Mouse (Mus musculus) urinary bladder, adult 2 months (tissue): ENCODE data around the gene Sh3bgrl3. TPM values are rescaled to one million over a fixed set of nuclear protein-coding genes. Genes with fewer than 3 reads are reported as not detected.

Experiments used
- DNase-seq: peaks from one replicate; pipeline ENCODE4 v3.0.0; 2022; ENCODE audit warnings: low spot score
- polyA plus RNA-seq: library from polyadenylated mRNA; depleted of rRNA; stranded (reverse); fragments of >200 nt; gene quantifications from 2 replicates; pipeline ENCODE4 v1.2.3, GENCODE M21; 2012

Sh3bgrl3 gene
- polyA plus RNA-seq, 1 experiment: 337 TPM

DNA sequence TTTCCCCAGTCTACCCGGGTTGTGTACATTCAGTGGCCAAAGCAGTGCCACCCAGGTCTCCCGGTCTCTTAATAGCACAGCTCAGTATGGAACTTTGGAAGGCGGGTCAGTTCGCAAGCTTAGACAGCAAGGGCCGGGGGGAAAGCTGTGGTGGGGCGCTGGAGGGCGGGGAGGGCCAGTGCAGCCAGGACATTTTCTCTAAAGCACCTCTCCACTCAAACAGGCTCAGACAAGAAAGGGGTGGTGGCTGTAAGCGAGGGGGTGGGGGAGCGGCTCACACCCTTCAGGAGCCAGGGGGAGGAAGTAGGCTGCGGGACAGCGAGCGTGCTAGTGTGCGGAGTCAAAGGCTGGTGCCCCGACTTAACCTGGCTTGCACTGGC, 384 bp upstream of the Sh3bgrl3 start:
- no peak for DNase-seq

DNA sequence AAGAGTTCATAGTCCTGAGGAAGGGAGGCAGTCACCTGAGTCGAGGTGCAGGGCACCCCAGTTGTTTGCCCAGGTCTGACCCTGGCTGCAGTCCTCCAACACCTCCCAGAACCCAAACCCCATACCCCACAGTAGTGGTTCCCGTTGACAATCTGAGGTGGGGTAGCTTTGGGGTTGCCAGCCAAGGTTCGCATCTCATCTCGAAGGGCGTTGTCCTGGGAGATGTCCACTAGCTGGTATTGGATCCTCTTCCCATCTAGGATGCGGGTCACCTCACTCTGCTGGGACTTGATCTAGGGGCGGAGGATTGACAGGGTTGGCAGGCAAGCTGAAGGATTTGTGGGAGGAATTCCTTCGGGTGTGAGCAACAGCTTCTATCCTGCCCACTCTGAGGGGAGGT, 796 bp downstream of the Sh3bgrl3 start:
- no peak for DNase-seq

DNA sequence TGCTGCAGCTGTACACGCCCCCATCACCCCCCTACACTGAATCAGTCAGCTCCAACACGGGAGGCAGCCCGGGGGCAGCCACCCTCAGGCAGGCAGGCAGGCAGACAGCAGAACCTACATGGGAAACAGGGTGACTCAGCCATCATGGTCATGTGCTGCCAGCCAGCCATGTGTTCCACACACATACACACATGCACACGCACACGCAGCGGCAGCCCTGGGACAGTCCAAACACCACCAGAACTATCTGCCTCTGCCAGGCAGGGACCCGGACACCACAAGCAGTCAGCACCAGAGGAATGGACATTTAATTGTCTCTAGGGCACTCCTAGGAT, 1.5 kb downstream of the Sh3bgrl3 start:
- DNase-seq: no peak

GRCm38 (mm10) chr4:134126300-134127120, 2.1 kb downstream of the Sh3bgrl3 start:
- no peak for DNase-seq

- peak; percentile 18 for DNase-seq
These were observed 3.1 kb downstream of the Sh3bgrl3 start for GRCm38 (mm10) chr4:134125383-134126060.

DNA sequence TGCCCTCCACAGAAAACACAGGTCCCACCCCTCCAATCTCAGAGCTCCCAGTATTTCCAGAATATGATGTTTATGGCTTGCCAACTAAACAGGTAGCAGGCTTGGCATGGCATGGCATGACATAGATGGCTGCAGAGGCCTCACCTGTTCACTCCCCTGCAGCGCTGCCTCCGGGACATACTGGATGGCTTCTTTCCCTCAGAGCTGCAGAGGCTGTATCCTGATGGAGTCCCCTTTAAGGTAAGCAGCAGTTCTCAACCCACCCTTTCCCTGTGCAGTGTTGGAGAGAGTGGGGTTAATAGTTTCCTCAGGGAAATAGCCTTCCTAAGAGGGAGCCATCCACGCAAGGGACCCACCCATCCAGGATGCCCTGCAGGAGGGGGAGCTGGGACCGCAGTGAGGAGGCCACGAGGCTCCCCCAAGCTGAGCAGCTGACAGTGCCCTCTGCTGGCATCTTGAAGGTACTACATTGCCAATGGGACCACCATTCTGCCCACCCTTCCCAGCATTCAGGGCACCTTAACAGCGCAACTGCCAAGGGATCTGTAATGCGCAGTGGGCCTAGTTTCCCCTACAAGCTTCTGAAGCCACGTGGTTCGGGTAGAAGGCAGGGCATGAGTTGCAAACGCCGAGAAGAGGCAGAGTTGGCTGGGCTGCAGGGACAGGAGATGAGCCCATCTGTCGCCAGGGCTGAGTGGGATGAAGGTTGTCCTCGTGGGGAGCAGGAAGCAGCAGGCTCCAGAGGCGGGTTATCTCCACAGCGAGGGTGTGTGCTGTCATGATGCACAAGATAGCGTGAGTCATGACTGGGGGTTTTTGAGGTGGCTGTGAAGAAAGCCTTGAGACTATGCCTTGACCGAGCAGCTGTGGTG, 4.7 kb downstream of the Sh3bgrl3 start:
- no peak for DNase-seq

- no peak for DNase-seq
These were observed 5.4 kb downstream of the Sh3bgrl3 start for GRCm38 (mm10) chr4:134123147-134123546.

DNA sequence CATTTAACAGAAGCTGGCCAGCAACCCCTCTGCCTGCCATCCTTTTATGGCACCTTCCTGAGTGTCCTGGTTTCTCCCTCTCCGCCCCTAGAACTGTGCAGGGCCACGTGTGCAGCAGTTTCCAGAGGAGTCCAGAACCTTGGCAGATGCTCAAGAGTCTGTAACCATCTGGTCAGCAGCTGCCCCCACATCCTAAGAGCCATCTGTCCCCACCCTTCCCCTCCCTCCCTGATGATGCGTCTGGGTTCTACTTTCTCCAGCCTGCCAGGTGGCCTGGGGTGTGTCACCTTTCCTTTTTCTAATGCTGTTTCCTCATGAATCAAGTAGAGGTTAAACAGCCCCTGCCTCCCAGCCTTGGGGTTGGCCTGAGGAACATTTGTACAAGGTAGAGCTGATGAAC, 6.3 kb downstream of the Sh3bgrl3 start:
- no peak for DNase-seq

- no peak for DNase-seq
These were observed 7.0 kb downstream of the Sh3bgrl3 start for GRCm38 (mm10) chr4:134121571-134121970.

- no peak for DNase-seq
These were observed 7.7 kb downstream of the Sh3bgrl3 start for GRCm38 (mm10) chr4:134120916-134121315.

DNA sequence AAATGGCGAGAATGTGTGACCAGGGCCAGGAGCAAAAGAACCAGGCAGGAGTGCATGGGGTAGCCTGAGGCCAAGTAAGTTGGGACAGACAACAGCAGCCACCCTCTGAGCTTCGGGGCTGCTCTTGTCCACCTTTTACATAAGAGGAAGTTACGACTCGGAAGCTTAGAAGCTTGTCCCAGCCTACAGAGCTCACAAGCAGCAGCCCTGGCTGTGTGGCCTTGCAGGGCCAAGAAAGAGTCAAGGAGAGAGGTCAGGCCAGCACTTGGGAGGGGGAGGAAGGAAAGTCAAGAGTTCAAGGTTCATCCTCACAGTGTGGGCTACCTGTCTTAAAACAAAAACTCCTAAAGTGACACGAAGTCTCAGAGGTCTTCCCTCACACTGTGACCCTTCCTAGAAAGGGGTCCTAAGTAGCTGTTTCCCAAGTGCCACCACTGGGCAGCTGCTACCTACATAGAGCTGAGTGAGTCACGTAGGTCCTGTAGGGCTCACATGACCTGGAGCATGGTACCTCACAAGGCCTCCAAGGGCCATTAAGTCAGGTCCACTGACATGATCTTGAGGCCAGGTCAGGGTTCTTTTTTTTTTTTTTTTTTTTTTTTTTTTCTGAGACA, 8.3 kb downstream of the Sh3bgrl3 start:
- no peak for DNase-seq

GRCm38 (mm10) chr4:134119644-134120043, 8.9 kb downstream of the Sh3bgrl3 start:
- DNase-seq: no peak

DNA sequence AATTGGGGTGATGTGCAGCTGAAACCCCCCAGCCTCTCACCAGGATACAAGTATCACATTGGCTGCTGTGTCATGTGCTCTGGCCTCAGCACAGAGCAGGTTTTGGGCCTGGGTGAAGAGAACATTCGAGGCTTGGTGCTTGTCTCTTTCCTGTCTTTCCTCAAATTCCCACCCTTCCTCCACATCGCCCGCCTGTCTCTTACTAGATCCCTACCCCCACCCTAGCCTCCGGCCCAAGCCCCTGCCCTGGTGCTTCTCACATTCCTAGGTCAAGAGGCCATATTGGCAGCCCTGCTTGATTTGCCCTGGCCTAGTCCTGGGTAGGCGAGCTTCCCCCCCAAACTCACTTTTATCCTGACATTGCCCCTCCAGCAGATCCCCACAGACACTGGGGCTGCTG, 9.5 kb downstream of the Sh3bgrl3 start:
- DNase-seq: no peak

GRCm38 (mm10) chr4:134118126-134118800, 10.3 kb downstream of the Sh3bgrl3 start:
- no peak for DNase-seq

DNA sequence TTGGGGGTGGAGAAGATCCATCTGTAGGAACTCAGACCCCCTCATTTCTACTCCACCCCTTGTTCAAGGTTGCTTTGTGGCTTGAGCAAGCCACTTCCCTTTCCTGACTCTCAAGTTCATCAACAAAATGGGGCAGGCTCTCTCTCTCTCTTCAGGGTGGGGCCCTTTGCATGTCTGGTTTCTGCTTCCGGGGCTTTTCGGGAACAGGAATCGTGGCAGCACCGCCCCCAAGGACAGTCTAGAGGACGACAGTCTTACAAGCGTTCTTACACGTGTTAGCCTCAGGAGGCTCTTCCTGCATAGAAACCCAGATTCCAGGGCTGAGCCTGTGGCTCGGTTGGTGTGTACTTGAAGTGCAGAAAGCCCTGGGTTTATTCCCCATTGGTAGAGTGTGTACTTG, 11.6 kb downstream of the Sh3bgrl3 start:
- DNase-seq: no peak

- no peak for DNase-seq
These were observed 12.1 kb downstream of the Sh3bgrl3 start for GRCm38 (mm10) chr4:134116501-134116900.

- DNase-seq: no peak
These were observed 13.1 kb downstream of the Sh3bgrl3 start for GRCm38 (mm10) chr4:134115215-134116144.

- DNase-seq: no peak
These were observed 14.6 kb downstream of the Sh3bgrl3 start for GRCm38 (mm10) chr4:134114038-134114437.

DNA sequence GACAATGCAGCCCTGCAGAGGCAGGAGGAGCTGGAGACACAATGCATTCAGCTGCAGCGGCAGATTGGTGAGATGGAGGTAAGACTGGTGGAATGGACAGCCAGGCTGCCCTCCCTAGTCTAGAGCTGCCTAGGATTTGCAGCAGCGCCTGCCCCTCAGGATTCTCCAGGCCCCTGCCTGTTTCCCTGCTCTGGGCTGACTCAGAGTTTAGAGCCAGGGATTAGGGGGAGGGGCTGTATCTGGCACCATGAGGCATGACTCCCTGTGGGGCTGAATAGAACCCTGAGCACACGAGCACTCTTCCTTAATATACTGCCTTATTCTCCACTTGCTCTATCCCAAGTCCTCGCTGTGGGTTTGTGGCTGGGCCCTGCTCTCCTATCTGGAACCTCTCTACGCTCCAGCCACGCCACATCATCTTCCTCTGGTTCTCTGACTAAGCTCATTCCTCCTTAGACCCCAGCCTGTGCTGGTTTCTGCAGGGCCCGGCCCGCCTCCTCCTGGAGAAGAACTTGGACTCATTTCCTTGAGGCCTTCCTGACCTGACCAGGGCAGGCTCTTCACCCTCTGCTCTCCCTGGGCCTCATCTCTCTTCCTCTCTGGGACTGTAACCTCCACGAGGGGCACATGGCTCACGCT, 15.1 kb downstream of the Sh3bgrl3 start:
- no peak for DNase-seq

DNA sequence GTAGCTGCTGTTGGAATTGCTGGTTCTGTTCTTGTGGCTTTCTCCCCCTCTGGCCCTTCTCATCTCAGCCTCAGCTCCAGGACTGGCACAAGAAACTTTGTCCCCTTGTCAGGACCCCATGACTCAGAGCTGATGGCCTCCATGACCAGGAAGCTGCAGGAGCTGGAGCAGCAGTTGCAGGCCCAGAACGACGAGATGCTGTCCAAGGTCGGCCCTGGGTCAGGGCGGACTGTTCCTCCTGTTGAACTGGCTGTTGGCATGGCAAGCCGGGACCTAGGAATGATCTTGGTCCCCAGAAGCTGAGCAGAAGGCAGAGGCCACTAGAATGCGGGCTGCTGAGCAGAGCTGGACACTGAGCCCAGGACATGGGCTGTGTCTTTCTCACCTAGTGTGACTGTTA, 16.2 kb downstream of the Sh3bgrl3 start:
- DNase-seq: no peak
